Mouse (Mus musculus): Measurements from ENCODE around the gene Trpc3. TPM values are rescaled to one million over a fixed set of nuclear protein-coding genes. Genes with fewer than 3 reads are reported as not detected.
"Not testable (repeated sequence)": the region's sequence is repeated elsewhere in the genome, so short reads cannot be mapped to it uniquely, and the experiment has no call there.

Gene Trpc3
- total and polyA plus RNA-seq, 3 experiments, result not detected

DNA sequence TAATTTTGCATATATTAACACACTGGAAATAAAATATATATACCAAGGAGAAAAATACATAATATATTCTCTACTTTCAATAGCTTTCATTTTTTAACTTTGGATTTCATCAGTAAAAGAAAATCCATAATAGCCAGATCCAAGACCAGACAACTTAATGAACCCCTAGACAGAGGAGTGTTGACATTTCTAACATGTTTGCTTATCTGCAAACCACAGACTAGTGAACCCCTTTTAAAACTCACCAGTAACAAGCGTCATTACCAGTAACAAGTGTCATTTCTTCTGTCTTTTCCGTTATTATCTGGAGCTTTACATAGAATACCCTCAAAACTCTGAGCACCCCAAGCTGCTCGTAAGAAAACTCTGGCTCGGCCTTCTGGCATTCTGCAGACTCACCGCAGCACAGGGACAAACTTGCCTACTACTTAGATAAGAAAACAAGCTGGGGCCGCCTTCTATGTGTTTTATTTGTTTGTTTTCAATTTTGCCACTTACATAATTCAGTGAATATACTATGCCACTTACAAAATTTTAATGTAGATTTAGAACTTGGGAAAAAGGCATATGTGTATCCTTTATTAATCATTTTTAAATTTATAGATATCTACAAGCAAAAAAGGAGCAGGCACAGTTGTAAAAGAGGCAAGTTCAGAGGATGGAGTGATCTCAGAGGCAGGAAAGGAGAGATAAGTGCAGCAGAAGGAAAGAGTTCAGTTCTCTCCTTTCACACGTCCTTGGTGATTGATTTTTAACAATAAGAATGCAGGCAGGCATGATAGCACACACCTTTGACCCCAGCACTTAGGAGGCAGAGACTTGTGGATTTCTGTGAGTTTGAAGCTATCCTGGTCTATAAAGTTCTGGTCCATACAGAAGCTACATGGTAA, 83.8 kb downstream of the Trpc3 start:
- H3K27me3 ChIP-seq (replicated peaks), result no peaks in the 10 kb centered on the region
- no peak overlapping the region for H3K4me3 ChIP-seq (replicated peaks in 1 of 3; ENCODE audit: low read depth in 2 of 3, low read length in 2 of 3, poor library complexity in 1 of 3)
- no peak overlapping the region for H3K9ac ChIP-seq (ENCODE audit: insufficient read depth, low read depth)
- H3K79me2 ChIP-seq (replicated peaks; ENCODE audit: control insufficient read depth, extremely low read depth, insufficient read depth, poor library complexity, severe bottlenecking), result no peaks in the 10 kb centered on the region
- peaks cover 0 to 5% of the 10 kb centered on the region in 2 experiments; a peak in 2 of 4 replicates for H3K4me1 ChIP-seq (ENCODE audit: control insufficient read depth in 1 of 2, insufficient read depth in 2 of 2)
- H3K36me3 ChIP-seq (replicated peaks in 1 of 2; ENCODE audit: control insufficient read depth in 1 of 2, insufficient read depth in 1 of 2, low read length in 1 of 2), result no peaks in the 10 kb centered on the region
- no peak for DNase-seq (ENCODE audit: extremely low read depth)
- no peak overlapping the region for H3K4me2 ChIP-seq (ENCODE audit: insufficient read depth, low read depth, poor library complexity, severe bottlenecking)
- H3K9me3 ChIP-seq (replicated peaks; ENCODE audit: low read length), result no peaks in the 10 kb centered on the region
- dilution Hi-C loops (cut with MboI; ENCODE audit: extremely low pct_ligation_motif_present, extremely low pct_unique_long_range_greater_than_20kb, low sequenced_read_pairs), result no loop called here
- no peak overlapping the region for H3K27ac ChIP-seq (ENCODE audit: insufficient read depth, low read depth)
- in situ Hi-C loops (cut with MboI; ENCODE audit: low pct_ligation_motif_present, low pct_unique_long_range_greater_than_20kb, low sequenced_read_pairs), result no loop called here
- TF ChIP-seq RAD21 (IDR thresholded peaks at IDR 0.05; ENCODE audit: low read depth, low read length) (no peak), ZMIZ1 (IDR thresholded peaks at IDR 0.05; ENCODE audit: low read depth, low read length) (no peak), HCFC1 (IDR thresholded peaks at IDR 0.05; ENCODE audit: low read depth, low read length) (no peak), TCF12 (IDR thresholded peaks at IDR 0.05; ENCODE audit: low read depth, low read length) (no peak), ELF1 (IDR thresholded peaks at IDR 0.05; ENCODE audit: low read depth, low read length) (no peak), CHD1 (IDR thresholded peaks at IDR 0.05; ENCODE audit: low read depth, low read length) (no peak), CTCF (conservative IDR thresholded peaks at IDR 0.05 in 1 of 2, IDR thresholded peaks at IDR 0.05 in 1 of 2; ENCODE audit: low read depth in 2 of 2, low read length in 2 of 2) (no peak), IRF4 (IDR thresholded peaks at IDR 0.05; ENCODE audit: low read depth, low read length) (no peak), USF2 (conservative IDR thresholded peaks at IDR 0.05; ENCODE audit: low read depth, low read length) (no peak), SMC3 (IDR thresholded peaks at IDR 0.05; ENCODE audit: low read depth, low read length) (no peak), E2F4 (IDR thresholded peaks at IDR 0.05; ENCODE audit: insufficient replicate concordance, low read depth, low read length) (no peak)

DNA sequence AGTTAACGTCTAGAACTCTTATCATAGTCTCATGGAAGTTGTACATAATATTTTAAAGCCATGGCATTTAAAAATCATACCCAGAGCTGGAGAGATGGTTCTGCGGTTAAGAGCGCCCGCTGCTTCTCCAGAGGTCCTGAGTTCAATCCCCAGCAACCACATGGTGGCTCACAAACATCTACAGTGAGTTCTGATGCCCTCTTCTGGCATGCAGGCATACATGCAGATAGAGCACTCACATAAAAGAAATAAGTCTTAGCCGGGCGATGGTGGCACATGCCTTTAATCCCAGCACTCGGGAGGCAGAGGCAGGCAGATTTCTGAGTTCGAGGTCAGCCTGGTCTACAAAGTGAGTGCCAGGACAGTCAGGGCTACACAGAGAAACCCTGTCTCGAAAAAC, 90.2 kb downstream of the Trpc3 start:
- H3K4me2 ChIP-seq (ENCODE audit: insufficient read depth, low read depth, poor library complexity, severe bottlenecking); H3K27me3 ChIP-seq (replicated peaks); H3K4me1 ChIP-seq (ENCODE audit: control insufficient read depth in 1 of 2, insufficient read depth in 2 of 2); H3K9ac ChIP-seq (ENCODE audit: insufficient read depth, low read depth); H3K9me3 ChIP-seq (replicated peaks; ENCODE audit: low read length); dilution Hi-C loops (cut with MboI; ENCODE audit: extremely low pct_ligation_motif_present, extremely low pct_unique_long_range_greater_than_20kb, low sequenced_read_pairs); H3K27ac ChIP-seq (ENCODE audit: insufficient read depth, low read depth); in situ Hi-C loops (cut with MboI; ENCODE audit: low pct_ligation_motif_present, low pct_unique_long_range_greater_than_20kb, low sequenced_read_pairs); H3K79me2 ChIP-seq (replicated peaks; ENCODE audit: control insufficient read depth, extremely low read depth, insufficient read depth, poor library complexity, severe bottlenecking); H3K4me3 ChIP-seq (replicated peaks in 1 of 3; ENCODE audit: low read depth in 2 of 3, low read length in 2 of 3, poor library complexity in 1 of 3); H3K36me3 ChIP-seq (replicated peaks in 1 of 2; ENCODE audit: control insufficient read depth in 1 of 2, insufficient read depth in 1 of 2, low read length in 1 of 2): not testable (repeated sequence)
- peak; percentile 71; the same call in 1 of the 2 replicates for TF ChIP-seq MYC (IDR thresholded peaks at IDR 0.05; ENCODE audit: low read depth, low read length)
- TF ChIP-seq SMC3 (IDR thresholded peaks at IDR 0.05; ENCODE audit: low read depth, low read length), result peak; percentile 32; the same call in 1 of the 2 replicates
- peak in 1 of 2 experiments; percentile 65; a peak in 2 of 4 replicates for TF ChIP-seq CTCF (conservative IDR thresholded peaks at IDR 0.05 in 1 of 2, IDR thresholded peaks at IDR 0.05 in 1 of 2; ENCODE audit: low read depth in 2 of 2, low read length in 2 of 2)
- peak; percentile 26 for TF ChIP-seq RAD21 (IDR thresholded peaks at IDR 0.05; ENCODE audit: low read depth, low read length)
- DNase-seq (ENCODE audit: extremely low read depth), result peak; percentile 31

All from CH12.LX (cell line).